Comparison of ENCODE assay signal across 18 mouse cellular contexts in genomic region chrX:73468752-73469151, GRCm38 (mm10). TPM values are rescaled to one million over a fixed set of nuclear protein-coding genes. Genes with fewer than 3 reads are reported as not detected.
DNase-seq lines count a peak whose midpoint lies in the region; ATAC-seq lines count a peak whose summit lies in the region.
"Had no signal": no experiment of that assay in that cellular context is flagged by ENCODE, and none has a peak within 500 bp of the region (broad histone marks: within the 10 kb centered on the region; RNA-seq: fewer than 3 reads in every experiment).

No protein-coding gene starts in this region.

- no peak overlapping the region for H3K9ac ChIP-seq in kidney, embryonic 15.5 days
- H3K9ac ChIP-seq in limb, embryonic 12.5 days (replicated peaks) = no peak overlapping the region

- H3K36me3 ChIP-seq in kidney, embryonic 15.5 days = no peaks in the 10 kb centered on the region
- no peaks in the 10 kb centered on the region for H3K36me3 ChIP-seq in limb, embryonic 12.5 days

- no CpG with 5 or more reads among the region's 1 CpGs for WGBS in kidney, embryonic 15.5 days
- WGBS in limb, embryonic 12.5 days = 63% methylated on average over 1 of the region's 1 CpGs

- no peak overlapping the region for H3K4me2 ChIP-seq in kidney, embryonic 15.5 days
- no peak overlapping the region for H3K4me2 ChIP-seq in limb, embryonic 12.5 days

- H3K9me3 ChIP-seq in kidney, embryonic 15.5 days (replicated peaks) = no peaks in the 10 kb centered on the region
- no peaks in the 10 kb centered on the region for H3K9me3 ChIP-seq in limb, embryonic 12.5 days

- H3K27ac ChIP-seq in kidney, embryonic 15.5 days = 0 out of 2 replicates have a peak overlapping the region, but pooled peaks have one; percentile 41
- peak overlapping the region; percentile 88 for H3K27ac ChIP-seq in limb, embryonic 12.5 days

- H3K4me1 ChIP-seq in kidney, embryonic 15.5 days = no peaks in the 10 kb centered on the region
- H3K4me1 ChIP-seq in limb, embryonic 12.5 days (replicated peaks) = peaks cover 31% of the 10 kb centered on the region

- peak; percentile 16 for DNase-seq in gastrocnemius, postnatal 25 days
- no peak for DNase-seq in gastrocnemius, postnatal 10 days
- DNase-seq in kidney, postnatal 4 days = no peak
- DNase-seq in adipocyte (ENCODE audit: low spot score) = peak; percentile 58
- no peak for DNase-seq in ovary, adult 18-20 months (ENCODE audit: low spot score)
- no peak for DNase-seq in left cerebral cortex, adult 9 months (ENCODE audit: low spot score in 2 of 2)
- DNase-seq: midbrain, embryonic 14.5 days; spleen, adult 18-20 months; thymus, adult 18-20 months had no signal

- H3K27me3 ChIP-seq in kidney, embryonic 15.5 days = peaks cover 22% of the 10 kb centered on the region
- peaks cover 10% of the 10 kb centered on the region for H3K27me3 ChIP-seq in limb, embryonic 12.5 days

- no peak for ATAC-seq in kidney, embryonic 15.5 days (replicated peaks; ENCODE audit: low FRiP score)
- ATAC-seq in limb, embryonic 12.5 days (ENCODE audit: insufficient number of reproducible peaks, insufficient read depth, low FRiP score, low TSS enrichment, low read depth) = no peak
- ATAC-seq: inflammation-experienced regulatory T-cells, adult 6 months had no signal

- H3K4me3 ChIP-seq in kidney, embryonic 15.5 days (replicated peaks) = no peak overlapping the region
- H3K4me3 ChIP-seq in limb, embryonic 12.5 days (replicated peaks) = no peak overlapping the region

RNA-seq across cellular contexts. Expression of gene Haus7, which starts 9.9 kb away (rescaled TPM):
- total RNA-seq in gastrocnemius, postnatal 25 days (2021) = 10 to 100 TPM in 1 of 2 experiments, 1 to 10 TPM in 1; 9.8 to 13.3 TPM
- 10 to 100 TPM; 21.2 to 25.1 TPM for total RNA-seq in gastrocnemius, postnatal 10 days (2021)
- 66.0 and 71.5 TPM in 2 replicates for polyA plus RNA-seq in kidney, embryonic 15.5 days (2015; fragmentation: Nextera tagmentation; extraction: Ambion mirVana)
- polyA plus RNA-seq in limb, embryonic 12.5 days (2016; fragmentation: Nextera tagmentation; extraction: Ambion mirVana) = 83.9 and 87.7 TPM in 2 replicates

RNA-seq across cellular contexts. Expression of gene Bgn, which starts 14.7 kb away (rescaled TPM):
- 100 to 1,000 TPM; 116 to 139 TPM for total RNA-seq in gastrocnemius, postnatal 25 days (2021)
- 100 to 1,000 TPM; 303 to 408 TPM for total RNA-seq in gastrocnemius, postnatal 10 days (2021)
- polyA plus RNA-seq in kidney, embryonic 15.5 days (2015; fragmentation: Nextera tagmentation; extraction: Ambion mirVana) = 90.8 and 96.4 TPM in 2 replicates
- polyA plus RNA-seq in limb, embryonic 12.5 days (2016; fragmentation: Nextera tagmentation; extraction: Ambion mirVana) = 16.7 and 23.4 TPM in 2 replicates

RNA-seq across cellular contexts. Expression of gene Trex2, which starts 33.6 kb away (rescaled TPM):
- not detected for total RNA-seq in gastrocnemius, postnatal 25 days (2021)
- not detected for total RNA-seq in gastrocnemius, postnatal 10 days (2021)
- 0.26 TPM in 1 of 2 replicates, not detected in the other for polyA plus RNA-seq in kidney, embryonic 15.5 days (2015; fragmentation: Nextera tagmentation; extraction: Ambion mirVana)
- polyA plus RNA-seq in limb, embryonic 12.5 days (2016; fragmentation: Nextera tagmentation; extraction: Ambion mirVana) = not detected in 2 replicates
- total RNA-seq: adrenal gland, postnatal 4 days; common myeloid progenitor, adult 5-6 weeks; layer of hippocampus, adult 18-20 months; left cerebral cortex, adult 8-10 months had no signal
- polyA plus RNA-seq: heart, embryonic 14.5 days; inflammation-experienced regulatory T-cells, adult 6 months; midbrain, embryonic 14.5 days; neural tube, embryonic 11.5 days had no signal

RNA-seq across cellular contexts. Expression of gene Atp2b3, which starts 34.1 kb away (rescaled TPM):
- total RNA-seq in gastrocnemius, postnatal 25 days (2021) = 10 to 100 TPM; 10.6 to 11.8 TPM
- total RNA-seq in gastrocnemius, postnatal 10 days (2021) = 1 to 10 TPM; 7.8 to 8.4 TPM
- 0.31 and 0.36 TPM in 2 replicates for polyA plus RNA-seq in kidney, embryonic 15.5 days (2015; fragmentation: Nextera tagmentation; extraction: Ambion mirVana)
- polyA plus RNA-seq in limb, embryonic 12.5 days (2016; fragmentation: Nextera tagmentation; extraction: Ambion mirVana) = 0.19 and 0.22 TPM in 2 replicates
- total RNA-seq: common myeloid progenitor, adult 5-6 weeks had no signal
- polyA plus RNA-seq: inflammation-experienced regulatory T-cells, adult 6 months had no signal

RNA-seq across cellular contexts. Expression of gene Zfp92, which starts 57.9 kb away (rescaled TPM):
- total RNA-seq in gastrocnemius, postnatal 25 days (2021) = under 1 TPM in 1 of 2 experiments, not detected in 1; 0.05 TPM
- total RNA-seq in gastrocnemius, postnatal 10 days (2021) = under 1 TPM in 1 of 2 experiments, not detected in 1; 0.05 TPM
- 0.06 TPM in 1 of 2 replicates, not detected in the other for polyA plus RNA-seq in kidney, embryonic 15.5 days (2015; fragmentation: Nextera tagmentation; extraction: Ambion mirVana)
- polyA plus RNA-seq in limb, embryonic 12.5 days (2016; fragmentation: Nextera tagmentation; extraction: Ambion mirVana) = 0.28 and 0.36 TPM in 2 replicates
- total RNA-seq: common myeloid progenitor, adult 5-6 weeks had no signal
- polyA plus RNA-seq: heart, embryonic 14.5 days; neural tube, embryonic 11.5 days had no signal

Comparison
In these comparisons a context has a peak if more than half of its experiments do, and no peak if none do; other contexts are left out.
1. DNase-seq: peak in gastrocnemius, postnatal 25 days (single experiment) and adipocyte (single experiment); none in gastrocnemius, postnatal 10 days (single experiment), kidney, postnatal 4 days (0 of 2), ovary, adult 18-20 months (single experiment) and left cerebral cortex, adult 9 months (0 of 2).